Mouse (Mus musculus) ES-E14 (cell line): ENCODE data around the gene Fbxw10. TPM values are rescaled to one million over a fixed set of nuclear protein-coding genes. Genes with fewer than 3 reads are reported as not detected.
A peak's percentile ranks its signal among the peaks of the same experiment; 100 is the strongest.

ENCODE experiments used
- DNase-seq: peaks from one replicate; pipeline ENCODE4 v3.0.0-alpha.2; 2013; ENCODE audit warnings: low read depth, low spot score
- H3K27ac ChIP-seq: 2 replicates; pipeline ENCODE4 v1.5.1; 2012; ENCODE audit warnings: low read depth, mild to moderate bottlenecking, low read length, moderate library complexity, mixed read lengths; ENCODE audit not compliant: poor library complexity, insufficient read depth, severe bottlenecking
- H3K36me3 ChIP-seq: 2 replicates; pipeline ENCODE4 v1.6.1; 2012; ENCODE audit warnings: mild to moderate bottlenecking, low read length, moderate library complexity, mixed read lengths; ENCODE audit not compliant: control insufficient read depth, poor library complexity, insufficient read depth, severe bottlenecking
- H3K4me1 ChIP-seq, 2 experiments: fragments of 150-350 bp in 1 of 2; sonication (generic) in 1 of 2; 2 replicates each; pipeline ENCODE4 v1.6.1; 2012; ENCODE audit warnings: low read length in 2 of 2, mild to moderate bottlenecking in 1 of 2, mixed read lengths in 1 of 2; ENCODE audit not compliant: control insufficient read depth in 2 of 2, insufficient read depth in 2 of 2, poor library complexity in 1 of 2
- H3K4me3 ChIP-seq, 2 experiments: fragments of 150-350 bp in 1 of 2; sonication (generic) in 1 of 2; 2 replicates each; pipeline ENCODE4 v1.5.1; 2012; ENCODE audit warnings: low read length in 2 of 2, low read depth in 1 of 2, mild to moderate bottlenecking in 1 of 2, mixed read lengths in 1 of 2; ENCODE audit not compliant: insufficient read depth in 1 of 2, poor library complexity in 1 of 2, severe bottlenecking in 1 of 2
- H3K9ac ChIP-seq: 2 replicates; pipeline ENCODE4 v1.6.1; 2012; ENCODE audit warnings: low read depth, mild to moderate bottlenecking, low read length, mixed read lengths; ENCODE audit not compliant: poor library complexity, insufficient read depth, severe bottlenecking
- H3K9me3 ChIP-seq: fragments of 150-350 bp; sonication (generic); 2 replicates; pipeline ENCODE4 v1.6.1; 2012; ENCODE audit warnings: low read depth, mild to moderate bottlenecking, low read length; ENCODE audit not compliant: control insufficient read depth, insufficient read depth
- CHD2 ChIP-seq: IDR thresholded peaks from 2 replicates; pipeline ENCODE4 v1.6.1; 2014; ENCODE audit warnings: mild to moderate bottlenecking, low read depth, low read length, inconsistent platforms
- HCFC1 ChIP-seq: IDR thresholded peaks from 2 replicates; pipeline ENCODE4 v1.6.1; 2012; ENCODE audit warnings: low read length, inconsistent platforms, borderline replicate concordance; ENCODE audit not compliant: insufficient read depth
- MAFK ChIP-seq: IDR thresholded peaks from 2 replicates; pipeline ENCODE4 v1.6.1; 2014; ENCODE audit warnings: mild to moderate bottlenecking, low read depth, low read length, inconsistent platforms; ENCODE audit not compliant: insufficient read depth
- ZC3H11A ChIP-seq: IDR thresholded peaks from 2 replicates; pipeline ENCODE4 v1.6.1; 2012; ENCODE audit warnings: low read depth, mild to moderate bottlenecking, inconsistent platforms, low read length, borderline replicate concordance
- ZNF384 ChIP-seq: IDR thresholded peaks from 2 replicates; pipeline ENCODE4 v1.6.1; 2012; ENCODE audit warnings: low read depth, low read length, inconsistent platforms
- in situ Hi-C, 2 experiments: fragments of 600-800 bp; cut with MboI; formaldehyde crosslinking; loops; one replicate each; pipeline ENCODE4 v1.15.1; 2025; ENCODE audit warnings: low sequenced_read_pairs in 2 of 2, inconsistent platforms in 1 of 2; ENCODE audit not compliant: unreplicated experiment in 2 of 2
- total RNA-seq: library from RNA; depleted of rRNA; stranded (reverse); fragments of 300-350 nt; gene quantifications from 2 replicates; pipeline ENCODE4 v1.2.3, GENCODE M21; 2012

Gene Fbxw10
- total RNA-seq, 1 experiment, result 0.85 TPM

GRCm38 (mm10) chr11:62876445-62876844 is 29.6 kb downstream of the Fbxw10 start:
- in situ Hi-C loops, result no loop called here
- H3K9me3 ChIP-seq, result no peaks in the 10 kb centered on the region
- no peak overlapping the region for H3K27ac ChIP-seq
- no peaks in the 10 kb centered on the region for H3K36me3 ChIP-seq
- H3K4me1 ChIP-seq, result peaks cover 6% of the 10 kb centered on the region in 2 experiments; a peak in 3 of 4 replicates
- no peak overlapping the region for H3K4me3 ChIP-seq
- no peak overlapping the region for H3K9ac ChIP-seq
- DNase-seq, result no peak
- TF ChIP-seq ZC3H11A, result no peak
- TF ChIP-seq CHD2, result no peak
- no peak for TF ChIP-seq HCFC1
- TF ChIP-seq MAFK, result no peak
- no peak for TF ChIP-seq ZNF384

GRCm38 (mm10) chr11:62877391-62877790 is 30.5 kb downstream of the Fbxw10 start:
- Histone ChIP-seq H3K36me3 (peaks cover 5% of the 10 kb centered on the region), H3K9me3 (no peaks in the 10 kb centered on the region), H3K4me1 (peaks cover 6% of the 10 kb centered on the region in 2 experiments; a peak in 3 of 4 replicates), H3K27ac (no peak overlapping the region), H3K9ac (no peak overlapping the region), H3K4me3 (no peak overlapping the region)
- DNase-seq, result no peak
- no peak for TF ChIP-seq ZNF384
- TF ChIP-seq HCFC1, result no peak
- no peak for TF ChIP-seq CHD2
- TF ChIP-seq ZC3H11A, result no peak
- no peak for TF ChIP-seq MAFK
- in situ Hi-C loops, result no loop called here

DNA sequence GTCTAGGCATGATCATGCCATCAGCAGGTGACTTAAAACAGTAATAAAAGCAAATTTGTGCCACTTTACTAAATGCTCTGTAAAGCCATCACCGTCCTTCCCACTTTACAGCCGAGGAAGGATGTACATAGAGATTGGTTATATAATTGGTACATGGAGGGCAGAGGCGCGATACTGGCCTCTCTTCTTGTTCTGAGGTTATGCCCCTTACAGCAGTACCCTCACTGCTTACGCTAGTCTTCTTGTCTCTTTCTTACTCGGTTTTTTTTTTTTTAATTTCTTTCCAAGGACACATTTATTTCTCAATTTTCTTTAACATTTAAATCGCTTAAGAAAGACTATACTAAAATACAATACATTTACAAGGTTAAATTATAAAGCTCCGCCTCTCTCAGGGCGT is 31.9 kb downstream of the Fbxw10 start:
- no peak for DNase-seq
- Histone ChIP-seq H3K4me3 (peak overlapping the region; percentile 48 to 85), H3K9ac (no peak overlapping the region), H3K27ac (no peak overlapping the region), H3K4me1 (peaks cover 1 to 6% of the 10 kb centered on the region in 2 experiments; a peak in 3 of 4 replicates), H3K36me3 (peaks cover 5% of the 10 kb centered on the region), H3K9me3 (no peaks in the 10 kb centered on the region)
- TF ChIP-seq ZNF384 (0 out of 2 replicates have a peak, but pooled peaks have one; percentile 9), HCFC1 (no peak)
- in situ Hi-C loops, result no loop called here

DNA sequence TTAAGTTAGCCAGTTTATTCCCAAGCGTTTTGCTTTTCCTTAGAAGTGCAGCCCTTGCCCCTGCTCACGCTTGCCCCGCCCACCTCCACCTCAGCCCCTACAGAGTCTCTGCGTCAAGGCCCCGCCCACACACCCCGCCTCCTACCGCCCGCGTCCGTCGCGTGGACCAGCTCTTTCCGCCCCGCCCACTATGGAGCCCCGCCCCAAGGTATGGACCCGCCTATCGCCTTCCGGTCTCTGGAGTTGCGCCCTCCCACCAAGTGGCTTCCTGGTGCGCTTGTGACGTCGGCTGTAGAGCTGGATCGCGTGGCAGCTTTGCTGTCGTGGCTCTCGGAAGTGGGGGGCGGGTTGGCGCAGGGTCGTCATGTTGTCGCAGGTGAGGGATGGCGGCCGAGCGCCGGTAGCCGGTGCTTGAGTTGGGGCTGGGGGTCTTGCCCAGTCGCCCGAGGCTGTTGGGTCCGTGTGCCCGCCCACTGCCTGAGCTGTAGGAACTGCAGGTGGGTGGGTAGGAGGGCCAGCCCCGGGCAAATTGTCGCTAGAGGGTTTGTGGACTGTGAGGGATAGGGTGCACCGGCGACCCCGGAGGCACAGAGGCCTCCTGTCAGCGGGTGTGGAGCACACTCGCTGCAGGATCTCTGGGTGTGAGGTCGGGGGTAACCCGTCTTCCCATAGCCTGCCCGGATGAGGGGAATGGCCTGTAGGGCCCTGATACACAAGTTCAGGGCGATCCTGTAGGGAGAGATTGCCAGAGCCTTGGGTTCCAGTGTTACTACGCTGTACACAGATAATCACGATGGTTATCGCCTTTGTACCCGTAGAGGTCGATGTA is 32.6 kb downstream of the Fbxw10 start, which contains the start of gene Tvp23b:
Tvp23b (plus strand) TSS at position 236 of the 829 bp plus-strand sequence.
- in situ Hi-C loops, result no loop called here
- Histone ChIP-seq H3K27ac (peak within 1 kb of the TSS; percentile 47), H3K9ac (peak within 1 kb of the TSS; percentile 92), H3K36me3 (peaks cover 5% of the 10 kb centered on the region), H3K9me3 (no peaks in the 10 kb centered on the region), H3K4me1 (peaks cover 1 to 6% of the 10 kb centered on the region in 2 experiments; a peak in 3 of 4 replicates), H3K4me3 (peak within 1 kb of the TSS; percentile 88 to 96)
- peak; percentile 97 for DNase-seq
- TF ChIP-seq HCFC1 (0 out of 2 replicates have a peak, but pooled peaks have one; percentile 23), ZC3H11A (no peak)
